Mouse (Mus musculus) hindbrain, embryonic 16.5 days (tissue): ENCODE results near the gene Phyhd1. TPM values are rescaled to one million over a fixed set of nuclear protein-coding genes. Genes with fewer than 3 reads are reported as not detected.

Experiments used
- ATAC-seq: fragments of 200-750 bp; cut with Nextera tagmentation; 2 replicates; pipeline ENCODE4 v1.8.0; 2017; ENCODE audit warnings: moderate TSS enrichment, moderate library complexity
- H3K27ac ChIP-seq: fragments of 300-500 bp; sonication (generic); 2 replicates; pipeline ENCODE4 v1.5.1; 2014; ENCODE audit warnings: low read depth, mild to moderate bottlenecking, control low read depth, low read length, moderate library complexity
- H3K27me3 ChIP-seq: fragments of 300-500 bp; sonication (generic); replicated peaks from 2 replicates; pipeline ENCODE4 v1.6.1; 2014; ENCODE audit warnings: low read length; ENCODE audit not compliant: control insufficient read depth, insufficient read depth
- H3K36me3 ChIP-seq: fragments of 300-500 bp; sonication (generic); 2 replicates; pipeline ENCODE4 v1.6.1; 2014; ENCODE audit warnings: mild to moderate bottlenecking, low read length, moderate library complexity, mixed read lengths; ENCODE audit not compliant: control insufficient read depth, insufficient read depth
- H3K4me1 ChIP-seq: fragments of 300-500 bp; sonication (generic); 2 replicates; pipeline ENCODE4 v1.6.1; 2014; ENCODE audit warnings: low read depth, low read length; ENCODE audit not compliant: control insufficient read depth, insufficient read depth
- H3K4me2 ChIP-seq: fragments of 300-500 bp; sonication (generic); 2 replicates; pipeline ENCODE4 v1.6.1; 2014; ENCODE audit warnings: mild to moderate bottlenecking, low read length, control low read depth, moderate library complexity
- H3K4me3 ChIP-seq: fragments of 300-500 bp; sonication (generic); 2 replicates; pipeline ENCODE4 v1.5.1; 2014; ENCODE audit warnings: mild to moderate bottlenecking, low read length, control low read depth, moderate library complexity
- H3K9ac ChIP-seq: fragments of 300-500 bp; sonication (generic); 2 replicates; pipeline ENCODE4 v1.6.1; 2014; ENCODE audit warnings: low read depth, mild to moderate bottlenecking, control low read depth, low read length, moderate library complexity
- H3K9me3 ChIP-seq: fragments of 300-500 bp; sonication (generic); 2 replicates; pipeline ENCODE4 v1.6.1; 2014; ENCODE audit warnings: mild to moderate bottlenecking, low read length, moderate library complexity; ENCODE audit not compliant: control insufficient read depth
- WGBS: fragments of 180-500 bp; shearing (Covaris S2); extraction: QIAGEN DNeasy Blood & Tissue Kit; methylation state at CpG from one replicate; pipeline ENCODE4 v1.1.7; 2014; 5-methylcytosine and 5-hydroxymethylcytosine counted together
- polyA plus RNA-seq: library from polyadenylated mRNA; unstranded; fragments of >200 nt; fragmentation: Nextera tagmentation; extraction: Ambion mirVana; gene quantifications from 2 replicates; pipeline ENCODE4 v1.2.1, GENCODE M21; 2015

Gene Phyhd1
- polyA plus RNA-seq, 1 experiment from 2014 or later, result 5.9 TPM

DNA sequence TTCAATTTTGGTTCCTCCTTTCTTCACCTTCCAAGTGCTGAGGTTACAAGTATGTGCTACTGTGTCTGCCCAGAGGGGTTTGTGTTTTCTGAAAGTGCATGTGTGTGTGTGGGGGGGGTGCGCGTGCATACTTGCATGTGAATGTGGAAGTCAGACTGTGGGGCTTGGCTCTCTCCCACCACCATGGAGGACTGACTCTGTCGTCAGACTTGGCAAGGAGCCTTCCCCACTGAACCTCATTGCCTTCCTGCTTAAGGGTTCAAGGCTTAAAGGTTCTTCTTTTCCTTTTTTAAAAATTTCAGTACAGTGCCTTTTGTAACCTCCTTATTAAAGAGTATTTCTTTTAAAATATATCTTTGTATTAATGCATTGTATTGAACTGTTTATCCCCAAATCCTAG lies 62.8 kb downstream of the Phyhd1 start:
- no peak for ATAC-seq
- H3K36me3 ChIP-seq, result peaks cover 59% of the 10 kb centered on the region
- H3K4me2 ChIP-seq, result no peak overlapping the region
- no peaks in the 10 kb centered on the region for H3K4me1 ChIP-seq
- 86% methylated on average over 3 of the region's 3 CpGs for WGBS
- H3K27ac ChIP-seq, result no peak overlapping the region
- no peak overlapping the region for H3K9ac ChIP-seq
- H3K27me3 ChIP-seq, result no peaks in the 10 kb centered on the region
- no peaks in the 10 kb centered on the region for H3K9me3 ChIP-seq
- H3K4me3 ChIP-seq, result no peak overlapping the region

Other genes with a start within 250 kb of the Phyhd1 start
- gene Wdr34, start 217.3 kb upstream of the Phyhd1 start, polyA plus RNA-seq, result 76.4 and 78.1 TPM in 2 replicates
- 284 and 285 TPM in 2 replicates for gene Set, start 208.8 kb upstream of the Phyhd1 start, polyA plus RNA-seq
- 1.6 and 2.1 TPM in 2 replicates for gene Pkn3, start 188.5 kb upstream of the Phyhd1 start, polyA plus RNA-seq
- 31.3 and 32.2 TPM in 2 replicates for gene Zdhhc12, start 172.6 kb upstream of the Phyhd1 start, polyA plus RNA-seq
- 10.4 and 11.3 TPM in 2 replicates for gene Zer1, start 141.6 kb upstream of the Phyhd1 start, polyA plus RNA-seq
- gene Tbc1d13, start 132.5 kb upstream of the Phyhd1 start, polyA plus RNA-seq, result 8.8 and 10.0 TPM in 2 replicates
- gene Endog, start 94.7 kb upstream of the Phyhd1 start, polyA plus RNA-seq, result 24.0 and 29.2 TPM in 2 replicates
- 71.2 and 72.4 TPM in 2 replicates for gene Spout1, start 87.7 kb upstream of the Phyhd1 start, polyA plus RNA-seq
- 14.8 and 15.2 TPM in 2 replicates for gene Kyat1, start 60.4 kb upstream of the Phyhd1 start, polyA plus RNA-seq
- gene Lrrc8a, start 28.5 kb upstream of the Phyhd1 start, polyA plus RNA-seq, result 53.6 and 56.9 TPM in 2 replicates
- 0.15 and 0.16 TPM in 2 replicates for gene Gm28035, start 25.6 kb upstream of the Phyhd1 start, polyA plus RNA-seq
- gene Gm28038, start 14.8 kb downstream of the Phyhd1 start, polyA plus RNA-seq, result not detected in 2 replicates
- 44.9 and 45.8 TPM in 2 replicates for gene Dolk, start 20.1 kb downstream of the Phyhd1 start, polyA plus RNA-seq
- gene Nup188, start 20.2 kb downstream of the Phyhd1 start, polyA plus RNA-seq, result 15.8 and 23.4 TPM in 2 replicates
- gene Sh3glb2, start 93.1 kb downstream of the Phyhd1 start, polyA plus RNA-seq, result 208 and 221 TPM in 2 replicates
- 38.2 and 39.7 TPM in 2 replicates for gene Miga2, start 98.0 kb downstream of the Phyhd1 start, polyA plus RNA-seq
- 63.7 and 67.7 TPM in 2 replicates for gene Dolpp1, start 126.1 kb downstream of the Phyhd1 start, polyA plus RNA-seq
- gene Crat, start 149.6 kb downstream of the Phyhd1 start, polyA plus RNA-seq, result 25.4 and 30.8 TPM in 2 replicates
- 153 and 159 TPM in 2 replicates for gene Ptpa, start 149.8 kb downstream of the Phyhd1 start, polyA plus RNA-seq
- 1.2 and 1.4 TPM in 2 replicates for gene Ier5l, start 208.0 kb downstream of the Phyhd1 start, polyA plus RNA-seq